Mouse (Mus musculus) left cerebral cortex, postnatal 36 days (tissue): ENCODE data around the gene Galnt15. TPM values are rescaled to one million over a fixed set of nuclear protein-coding genes. Genes with fewer than 3 reads are reported as not detected.

ENCODE experiments used
- DNase-seq, 2 experiments: peaks; one replicate each; pipeline ENCODE4 v3.0.0; 2021 to 2022; ENCODE audit warnings: low spot score in 2 of 2, mixed read lengths in 1 of 2
- intact Hi-C: fragments of 180-260 bp; cut with DNase I; formaldehyde crosslinking; loops from one replicate; pipeline ENCODE4 v1.15.1; 2025
- total RNA-seq, 2 experiments: library from RNA; stranded (reverse); gene quantifications; 2 replicates each; pipeline ENCODE4 v1.2.3; 2021

The Galnt15 gene
- total RNA-seq: 1 to 10 TPM; 2.6 to 2.7 TPM

- peak in 1 of 2 experiments; percentile 12 for DNase-seq
- intact Hi-C loops: no loop called here
These were observed at the start of gene Galnt15 for GRCm38 (mm10) chr14:32028681-32029091. Galnt15 (plus strand) TSS chr14:32028989.

GRCm38 (mm10) chr14:31994021-31994420 lies 34.8 kb upstream of the Galnt15 start:
- intact Hi-C loops: no loop called here

GRCm38 (mm10) chr14:32000941-32001340 lies 27.8 kb upstream of the Galnt15 start:
- DNase-seq: no peak
- intact Hi-C loops: loop anchor here (5.0 kb wide), 1 partner anchor 39 kb away; no protein-coding TSS in a partner anchor

More at GRCm38 (mm10) chr14:31994021-31994420, 34.8 kb upstream of the Galnt15 start:
- no peak for DNase-seq

GRCm38 (mm10) chr14:32002502-32003338 lies 26.1 kb upstream of the Galnt15 start:
- peak; percentile 47 to 49 for DNase-seq
- intact Hi-C loops: loop anchor here (5.0 kb wide), 1 partner anchor 40 kb away; no protein-coding TSS in a partner anchor

GRCm38 (mm10) chr14:32003904-32004596 lies 24.7 kb upstream of the Galnt15 start:
- peak in 1 of 2 experiments; percentile 21 for DNase-seq
- intact Hi-C loops: loop anchor here (5.0 kb wide), 1 partner anchor 42 kb away; no protein-coding TSS in a partner anchor

GRCm38 (mm10) chr14:32005673-32006261 lies 23.0 kb upstream of the Galnt15 start:
- no peak for DNase-seq
- intact Hi-C loops: no loop called here

- DNase-seq: no peak
- intact Hi-C loops: no loop called here
These were observed 21.0 kb upstream of the Galnt15 start for GRCm38 (mm10) chr14:32007654-32008335.

GRCm38 (mm10) chr14:32009715-32010114 lies 19.1 kb upstream of the Galnt15 start:
- intact Hi-C loops: no loop called here
- no peak for DNase-seq

- DNase-seq: no peak
- intact Hi-C loops: no loop called here
These were observed 17.1 kb upstream of the Galnt15 start for GRCm38 (mm10) chr14:32011547-32012304.

- intact Hi-C loops: no loop called here
- no peak for DNase-seq
These were observed 13.5 kb upstream of the Galnt15 start for GRCm38 (mm10) chr14:32015131-32015770.

GRCm38 (mm10) chr14:32016466-32016865 lies 12.3 kb upstream of the Galnt15 start:
- no peak for DNase-seq
- intact Hi-C loops: no loop called here

GRCm38 (mm10) chr14:32016921-32017320 lies 11.9 kb upstream of the Galnt15 start:
- intact Hi-C loops: no loop called here
- peak; percentile 76 to 78 for DNase-seq

- intact Hi-C loops: no loop called here
- no peak for DNase-seq
These were observed 11.3 kb upstream of the Galnt15 start for GRCm38 (mm10) chr14:32017448-32017847.

- intact Hi-C loops: no loop called here
These were observed 9.7 kb upstream of the Galnt15 start for GRCm38 (mm10) chr14:32019091-32019490.

GRCm38 (mm10) chr14:32021967-32022366 lies 6.8 kb upstream of the Galnt15 start:
- intact Hi-C loops: no loop called here
- DNase-seq: peak; percentile 58 to 64

More at GRCm38 (mm10) chr14:32019091-32019490, 9.7 kb upstream of the Galnt15 start:
- DNase-seq: no peak

GRCm38 (mm10) chr14:32022450-32022849 lies 6.3 kb upstream of the Galnt15 start:
- DNase-seq: no peak

GRCm38 (mm10) chr14:32023891-32024290 lies 4.9 kb upstream of the Galnt15 start:
- intact Hi-C loops: no loop called here
- DNase-seq: no peak

More at GRCm38 (mm10) chr14:32022450-32022849, 6.3 kb upstream of the Galnt15 start:
- intact Hi-C loops: no loop called here

- no peak for DNase-seq
- intact Hi-C loops: no loop called here
These were observed 1.6 kb upstream of the Galnt15 start for GRCm38 (mm10) chr14:32027218-32027617.
